Mouse (Mus musculus) midbrain, embryonic 11.5 days (tissue): ENCODE measurements around the gene Stab1. TPM values are rescaled to one million over a fixed set of nuclear protein-coding genes. Genes with fewer than 3 reads are reported as not detected.

Source experiments
- ATAC-seq: fragments of 200-750 bp; cut with Nextera tagmentation; 2 replicates; pipeline ENCODE4 v1.8.0; 2017; ENCODE audit warnings: moderate TSS enrichment, moderate library complexity; ENCODE audit not compliant: low FRiP score
- DNase-seq: peaks from one replicate; pipeline ENCODE4 v3.0.0; 2015; ENCODE audit warnings: low spot score; ENCODE audit errors: missing footprints
- H3K27ac ChIP-seq: fragments of 300-500 bp; sonication (generic); 2 replicates; pipeline ENCODE4 v1.5.1; 2014; ENCODE audit warnings: low read depth, low read length
- H3K27me3 ChIP-seq: fragments of 300-500 bp; sonication (generic); 2 replicates; pipeline ENCODE4 v1.6.1; 2014; ENCODE audit warnings: mild to moderate bottlenecking, low read length, moderate library complexity, mixed read lengths; ENCODE audit not compliant: control insufficient read depth, insufficient read depth
- H3K36me3 ChIP-seq: fragments of 300-500 bp; sonication (generic); 2 replicates; pipeline ENCODE4 v1.6.1; 2014; ENCODE audit warnings: mild to moderate bottlenecking, low read length, moderate library complexity, mixed read lengths; ENCODE audit not compliant: control insufficient read depth, insufficient read depth
- H3K4me1 ChIP-seq: fragments of 300-500 bp; sonication (generic); 2 replicates; pipeline ENCODE4 v1.6.1; 2014; ENCODE audit warnings: low read length; ENCODE audit not compliant: control insufficient read depth, insufficient read depth
- H3K4me2 ChIP-seq: fragments of 300-500 bp; sonication (generic); 2 replicates; pipeline ENCODE4 v1.6.1; 2014; ENCODE audit warnings: mild to moderate bottlenecking, moderate library complexity
- H3K4me3 ChIP-seq: fragments of 300-500 bp; sonication (generic); 2 replicates; pipeline ENCODE4 v1.5.1; 2014; ENCODE audit warnings: low read depth, low read length
- H3K9ac ChIP-seq: fragments of 300-500 bp; sonication (generic); 2 replicates; pipeline ENCODE4 v1.6.1; 2014; ENCODE audit warnings: low read length
- H3K9me3 ChIP-seq: fragments of 300-500 bp; sonication (generic); 2 replicates; pipeline ENCODE4 v1.6.1; 2016; ENCODE audit warnings: low read length; ENCODE audit not compliant: control insufficient read depth
- WGBS: fragments of 180-500 bp; shearing (Covaris S2); extraction: QIAGEN DNeasy Blood & Tissue Kit; methylation state at CpG from one replicate; pipeline ENCODE4 v1.1.7; 2014; 5-methylcytosine and 5-hydroxymethylcytosine counted together
- polyA plus RNA-seq: library from polyadenylated mRNA; unstranded; fragments of >200 nt; fragmentation: Nextera tagmentation; extraction: Ambion mirVana; gene quantifications from 2 replicates; pipeline ENCODE4 v1.2.1, GENCODE M21; 2014

The Stab1 gene
- polyA plus RNA-seq, 1 experiment from 2014 or later: 28.6 TPM

DNA sequence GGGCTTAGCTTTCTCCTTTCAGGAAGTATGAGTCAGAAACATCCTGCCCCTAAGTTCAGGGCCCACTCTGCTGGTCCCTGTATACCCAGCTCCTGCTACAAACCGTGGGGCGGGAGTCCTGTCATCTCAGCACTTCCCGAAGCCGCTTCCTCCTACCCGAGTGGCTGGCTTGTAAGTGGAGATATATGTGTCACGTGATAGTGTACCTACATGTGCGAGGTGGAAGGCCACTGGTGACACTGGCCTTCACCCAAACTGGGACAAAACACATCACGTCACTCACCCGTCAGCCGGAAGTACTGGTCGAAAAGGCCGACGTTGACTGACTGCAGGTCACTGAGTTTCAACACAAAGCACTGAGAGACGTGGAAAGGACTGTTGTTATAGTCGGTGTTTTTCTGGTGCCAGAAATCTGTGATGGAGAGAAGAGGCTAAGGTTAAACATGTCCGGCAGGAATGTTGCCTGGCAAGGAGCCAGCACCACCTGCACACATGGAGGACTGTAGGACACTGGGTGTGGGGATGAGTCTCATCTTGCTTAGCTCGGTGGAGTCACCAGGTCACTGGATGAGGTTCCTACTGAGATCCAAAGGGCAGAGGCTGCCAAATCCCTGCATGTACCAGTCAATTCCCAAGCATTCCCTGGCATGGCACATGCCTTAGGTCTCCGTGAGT lies 4.5 kb upstream of the Stab1 start:
- H3K4me3 ChIP-seq: no peak overlapping the region
- 91% methylated on average over 18 of the region's 18 CpGs for WGBS
- no peaks in the 10 kb centered on the region for H3K9me3 ChIP-seq
- no peak overlapping the region for H3K27ac ChIP-seq
- H3K36me3 ChIP-seq: peaks cover 67% of the 10 kb centered on the region
- no peak overlapping the region for H3K9ac ChIP-seq
- no peaks in the 10 kb centered on the region for H3K27me3 ChIP-seq
- ATAC-seq (no peak), DNase-seq (no peak)
- no peaks in the 10 kb centered on the region for H3K4me1 ChIP-seq
- H3K4me2 ChIP-seq: no peak overlapping the region

DNA sequence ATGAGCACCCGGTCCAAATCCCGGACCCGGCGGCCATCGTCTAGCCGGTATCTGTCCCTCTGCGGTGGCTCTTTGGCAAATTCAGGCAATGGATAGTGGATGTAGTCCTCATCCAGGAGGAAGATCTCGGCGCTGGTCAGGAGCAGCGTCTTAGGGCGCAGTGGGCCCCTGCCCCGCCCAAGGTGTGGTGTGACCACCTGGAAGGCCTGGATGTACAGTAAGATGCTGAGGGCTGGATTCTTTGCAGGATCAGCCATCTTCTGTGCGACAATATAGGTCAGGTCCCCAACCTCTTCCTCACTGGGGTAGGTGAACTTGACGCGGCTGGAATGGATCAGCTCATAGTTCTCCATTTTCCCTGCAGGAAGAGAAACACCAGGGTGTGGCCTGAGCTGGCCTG lies 3.4 kb upstream of the Stab1 start:
- no peak overlapping the region for H3K27ac ChIP-seq
- no peak overlapping the region for H3K9ac ChIP-seq
- peaks cover 57% of the 10 kb centered on the region for H3K36me3 ChIP-seq

DNA sequence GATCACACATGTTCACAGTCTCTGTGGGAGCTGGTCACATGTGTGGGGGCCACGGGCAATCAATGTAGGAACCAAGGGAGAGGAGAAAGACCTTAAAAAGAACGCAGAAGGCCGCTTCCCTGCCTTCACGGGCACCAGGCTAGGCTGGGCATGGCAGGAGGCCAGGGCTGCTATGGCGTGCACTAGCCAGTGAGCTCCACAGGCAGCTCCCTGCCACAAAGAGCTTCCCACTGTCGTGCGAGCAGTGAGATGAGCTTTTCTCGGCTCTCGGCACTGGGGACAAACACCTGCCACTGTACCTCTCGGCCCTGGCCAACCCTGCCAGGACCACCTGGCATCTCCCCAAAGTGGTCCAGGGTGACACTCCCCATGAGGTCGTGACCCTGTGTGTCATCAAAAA lies 2.9 kb upstream of the Stab1 start:
- no peak overlapping the region for H3K27ac ChIP-seq
- H3K9me3 ChIP-seq: no peaks in the 10 kb centered on the region
- no peak overlapping the region for H3K9ac ChIP-seq
- peaks cover 53% of the 10 kb centered on the region for H3K36me3 ChIP-seq
- no peak for DNase-seq
- no peak overlapping the region for H3K4me3 ChIP-seq
- no peak overlapping the region for H3K4me2 ChIP-seq
- H3K4me1 ChIP-seq: no peaks in the 10 kb centered on the region
- WGBS: 92% methylated on average over 11 of the region's 11 CpGs
- no peaks in the 10 kb centered on the region for H3K27me3 ChIP-seq
- no peak for ATAC-seq

More for the DNA sequence above, 3.4 kb upstream of the Stab1 start:
- ATAC-seq (no peak), DNase-seq (no peak)
- Histone ChIP-seq H3K4me3 (no peak overlapping the region), H3K4me2 (no peak overlapping the region), H3K27me3 (no peaks in the 10 kb centered on the region), H3K4me1 (no peaks in the 10 kb centered on the region), H3K9me3 (no peaks in the 10 kb centered on the region)
- WGBS: 96% methylated on average over 15 of the region's 15 CpGs

DNA sequence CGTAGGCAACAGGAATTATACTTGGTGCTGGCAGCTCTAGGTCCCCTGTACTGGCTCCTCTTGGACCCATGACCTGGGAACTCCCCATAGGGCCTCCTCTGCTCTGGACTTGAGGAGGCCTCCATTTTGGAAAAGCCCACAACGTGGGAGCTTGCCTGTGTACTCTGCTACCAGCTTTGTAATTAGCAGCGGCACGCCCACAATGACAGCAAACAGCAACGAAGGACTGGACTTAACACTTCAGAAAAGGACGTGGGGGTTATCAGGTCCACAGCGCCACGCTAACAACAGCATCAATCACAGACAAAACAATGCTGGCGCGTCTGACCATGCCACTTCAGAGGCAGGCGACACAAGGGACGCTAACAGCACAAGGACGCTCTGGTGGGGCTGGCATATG lies 2.5 kb upstream of the Stab1 start:
- Histone ChIP-seq H3K27me3 (no peaks in the 10 kb centered on the region), H3K4me2 (no peak overlapping the region), H3K9me3 (no peaks in the 10 kb centered on the region), H3K27ac (no peak overlapping the region), H3K9ac (no peak overlapping the region), H3K36me3 (peaks cover 50% of the 10 kb centered on the region), H3K4me3 (no peak overlapping the region), H3K4me1 (no peaks in the 10 kb centered on the region)
- DNase-seq (no peak), ATAC-seq (no peak)
- 91% methylated on average over 13 of the region's 13 CpGs for WGBS

DNA sequence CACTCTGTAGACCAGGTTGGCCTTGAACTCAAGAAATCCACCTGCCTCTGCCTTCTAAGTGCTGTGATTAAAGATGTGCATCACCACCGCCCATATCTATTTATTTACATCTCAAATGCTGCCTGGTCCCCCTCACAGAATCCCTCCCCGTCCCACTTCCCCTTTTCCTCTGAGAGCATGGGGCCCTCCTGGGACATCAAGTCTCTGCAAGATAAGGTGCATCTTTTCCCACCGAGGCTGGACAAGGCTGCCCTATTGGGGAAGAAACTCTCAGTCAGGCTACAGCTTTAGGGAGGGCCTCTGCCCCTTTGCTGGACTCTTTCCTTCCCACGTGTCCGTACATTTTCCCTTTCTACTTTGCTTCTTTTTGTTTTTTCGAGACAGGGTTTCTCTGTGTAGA lies 1.1 kb upstream of the Stab1 start:
- DNase-seq: no peak
- no peak for ATAC-seq
- WGBS: 92% methylated on average over 6 of the region's 6 CpGs
- no peaks in the 10 kb centered on the region for H3K4me1 ChIP-seq
- H3K36me3 ChIP-seq: peaks cover 41% of the 10 kb centered on the region
- H3K4me2 ChIP-seq: no peak overlapping the region
- H3K9ac ChIP-seq: no peak overlapping the region
- no peak overlapping the region for H3K4me3 ChIP-seq
- H3K9me3 ChIP-seq: no peaks in the 10 kb centered on the region
- H3K27ac ChIP-seq: no peak overlapping the region
- H3K27me3 ChIP-seq: no peaks in the 10 kb centered on the region

DNA sequence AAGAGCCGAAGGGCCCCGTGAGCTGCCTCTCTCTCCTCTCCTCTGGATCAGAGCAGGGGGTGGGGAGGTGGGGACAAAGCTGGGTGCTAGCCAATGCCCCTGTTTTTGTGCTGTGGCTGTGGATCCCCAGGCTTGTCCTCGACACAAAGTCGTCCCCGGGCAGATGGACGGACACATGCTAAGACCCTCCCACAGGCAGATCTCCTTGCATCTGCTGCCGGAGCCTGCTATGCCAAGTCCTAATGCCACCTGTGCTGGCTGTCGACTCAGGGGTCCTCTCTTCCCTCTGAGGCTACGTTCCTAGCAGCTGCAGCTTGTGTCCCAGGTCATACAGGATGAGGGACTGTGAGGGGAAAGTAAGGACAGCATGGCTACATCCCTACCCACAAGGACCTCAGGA lies 1.6 kb downstream of the Stab1 start:
- no peak overlapping the region for H3K4me3 ChIP-seq
- WGBS: 72% methylated on average over 9 of the region's 9 CpGs
- H3K9ac ChIP-seq: no peak overlapping the region
- DNase-seq (no peak), ATAC-seq (no peak)
- no peaks in the 10 kb centered on the region for H3K9me3 ChIP-seq
- H3K4me1 ChIP-seq: no peaks in the 10 kb centered on the region
- H3K27me3 ChIP-seq: no peaks in the 10 kb centered on the region
- H3K36me3 ChIP-seq: peaks cover 16% of the 10 kb centered on the region
- no peak overlapping the region for H3K27ac ChIP-seq
- no peak overlapping the region for H3K4me2 ChIP-seq

DNA sequence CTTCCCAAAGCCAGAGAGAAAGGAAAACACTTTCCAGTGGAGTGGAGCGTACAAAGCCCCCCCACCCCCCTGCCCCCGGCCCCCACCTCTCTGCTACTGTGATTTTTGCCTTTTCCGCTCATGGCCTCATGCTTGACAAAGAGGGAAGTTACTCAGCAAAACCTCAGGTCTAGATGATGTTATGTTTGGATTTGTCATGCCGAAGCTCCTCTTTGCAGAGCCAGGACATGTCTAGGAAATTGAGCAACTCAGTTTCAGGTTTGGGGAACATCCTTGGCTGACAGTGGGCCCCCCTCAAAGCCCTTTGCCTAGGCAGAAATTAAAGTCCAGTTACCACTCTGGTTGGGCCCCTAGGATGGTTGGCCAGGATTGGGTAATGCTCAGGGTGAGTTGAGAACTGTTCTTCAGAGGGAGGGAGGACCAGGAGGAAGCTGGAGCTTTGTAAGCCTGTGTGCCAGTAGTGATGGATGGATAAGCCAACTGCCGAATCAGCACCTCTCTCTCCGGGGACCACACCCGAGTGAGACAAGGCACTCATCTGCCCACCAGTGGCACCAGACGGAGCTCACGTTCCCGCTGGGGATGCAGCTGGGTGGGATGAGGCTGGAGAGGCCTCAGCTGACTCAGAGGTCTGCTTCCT lies 2.3 kb downstream of the Stab1 start:
- WGBS: 73% methylated on average over 10 of the region's 10 CpGs
- H3K27ac ChIP-seq: no peak overlapping the region
- H3K9ac ChIP-seq: no peak overlapping the region
- no peaks in the 10 kb centered on the region for H3K27me3 ChIP-seq
- no peak for DNase-seq
- no peak for ATAC-seq
- no peak overlapping the region for H3K4me2 ChIP-seq
- no peak overlapping the region for H3K4me3 ChIP-seq
- no peaks in the 10 kb centered on the region for H3K4me1 ChIP-seq
- H3K36me3 ChIP-seq: peaks cover 9% of the 10 kb centered on the region; the same call in 1 of the 2 replicates
- no peaks in the 10 kb centered on the region for H3K9me3 ChIP-seq

DNA sequence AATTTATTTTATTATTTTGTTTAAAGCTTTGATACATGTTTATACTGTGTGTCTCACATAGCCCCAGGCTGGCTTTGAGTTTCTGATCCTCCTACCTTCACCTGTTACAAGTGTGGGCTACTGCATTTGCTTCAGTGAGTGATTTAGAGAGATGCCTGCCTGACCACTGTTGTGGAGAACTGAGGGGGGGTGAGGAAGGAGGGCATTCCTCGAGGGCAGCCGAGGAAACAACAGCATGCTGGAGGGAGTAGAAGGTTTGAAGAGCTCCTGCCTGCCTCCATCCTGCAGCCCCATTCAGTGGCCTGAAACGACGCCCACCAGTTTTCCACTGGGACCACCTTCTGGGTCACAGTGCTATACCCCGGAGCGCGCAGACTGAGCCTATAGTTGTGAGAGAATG lies 3.0 kb downstream of the Stab1 start:
- Histone ChIP-seq H3K4me1 (no peaks in the 10 kb centered on the region; the same call in 1 of the 2 replicates), H3K4me3 (no peak overlapping the region), H3K27me3 (no peaks in the 10 kb centered on the region), H3K9me3 (no peaks in the 10 kb centered on the region), H3K9ac (no peak overlapping the region), H3K4me2 (no peak overlapping the region), H3K36me3 (peaks cover 2% of the 10 kb centered on the region; the same call in 1 of the 2 replicates), H3K27ac (no peak overlapping the region)
- ATAC-seq (no peak), DNase-seq (no peak)
- 56% methylated on average over 7 of the region's 7 CpGs for WGBS

DNA sequence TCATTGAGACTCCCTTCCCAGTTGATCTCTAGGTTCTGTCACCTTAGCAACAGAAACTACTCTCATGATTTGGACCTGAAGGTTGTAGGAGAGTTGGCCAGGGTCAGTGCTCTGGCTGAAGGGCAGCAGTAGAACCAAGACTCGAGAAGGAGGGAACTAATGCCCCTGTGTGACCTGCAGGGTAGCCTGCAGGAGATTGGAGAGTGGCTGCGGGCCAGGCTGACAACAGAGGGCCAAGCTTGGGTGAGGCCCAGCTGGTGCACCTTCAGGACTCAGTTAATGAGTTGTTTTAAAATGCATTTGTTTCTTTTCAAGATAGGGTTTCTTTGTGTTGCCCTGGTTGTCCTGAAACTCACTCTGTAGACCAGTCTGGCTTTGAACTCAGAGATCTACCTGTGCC lies 3.4 kb downstream of the Stab1 start:
- Histone ChIP-seq H3K36me3 (no peaks in the 10 kb centered on the region), H3K27me3 (no peaks in the 10 kb centered on the region), H3K4me1 (no peaks in the 10 kb centered on the region; the same call in 1 of the 2 replicates), H3K4me3 (no peak overlapping the region), H3K9me3 (no peaks in the 10 kb centered on the region), H3K27ac (no peak overlapping the region), H3K4me2 (no peak overlapping the region), H3K9ac (no peak overlapping the region)
- 67% methylated on average over 2 of the region's 2 CpGs for WGBS
- no peak for DNase-seq
- ATAC-seq: no peak
